Mouse (Mus musculus) ES-Bruce4 (cell line): ENCODE data around the gene Car10. TPM values are rescaled to one million over a fixed set of nuclear protein-coding genes. Genes with fewer than 3 reads are reported as not detected.

ENCODE experiments used
- H3K27ac ChIP-seq: 2 replicates; pipeline ENCODE4 v1.5.1; 2012; ENCODE audit warnings: low read length, inconsistent platforms; ENCODE audit not compliant: insufficient read depth
- H3K27me3 ChIP-seq: 2 replicates; pipeline ENCODE4 v1.6.1; 2012; ENCODE audit warnings: mild to moderate bottlenecking, low read length, inconsistent platforms; ENCODE audit not compliant: control insufficient read depth, poor library complexity, insufficient read depth, severe bottlenecking
- H3K36me3 ChIP-seq: 2 replicates; pipeline ENCODE4 v1.6.1; 2012; ENCODE audit warnings: inconsistent platforms, mild to moderate bottlenecking, low read length, moderate library complexity; ENCODE audit not compliant: control insufficient read depth, poor library complexity, insufficient read depth, severe bottlenecking
- H3K4me1 ChIP-seq: one replicate; pipeline ENCODE4 v1.8.1; 2011; ENCODE audit warnings: low read length; ENCODE audit not compliant: control insufficient read depth, insufficient read depth
- H3K4me3 ChIP-seq: 2 replicates; pipeline ENCODE4 v1.5.1; 2011; ENCODE audit warnings: low read depth, mild to moderate bottlenecking, low read length
- H3K9ac ChIP-seq: 2 replicates; pipeline ENCODE4 v1.6.1; 2012; ENCODE audit warnings: low read depth, mild to moderate bottlenecking, inconsistent platforms; ENCODE audit not compliant: poor library complexity, severe bottlenecking
- H3K9me3 ChIP-seq: replicated peaks from 2 replicates; pipeline ENCODE4 v1.6.1; 2012; ENCODE audit warnings: mild to moderate bottlenecking, low read length, inconsistent platforms; ENCODE audit not compliant: control insufficient read depth, poor library complexity, insufficient read depth, severe bottlenecking
- CTCF ChIP-seq: IDR thresholded peaks from one replicate; pipeline ENCODE4 v1.8.1; 2011; ENCODE audit warnings: low read depth, low read length
- EP300 ChIP-seq: IDR thresholded peaks from 2 replicates; pipeline ENCODE4 v1.6.1; 2011; ENCODE audit warnings: low read depth, low read length; ENCODE audit not compliant: insufficient read depth
- POLR2A ChIP-seq: IDR thresholded peaks from one replicate; pipeline ENCODE4 v1.8.1; 2011; ENCODE audit warnings: low read length; ENCODE audit not compliant: insufficient read depth
- polyA plus RNA-seq: library from polyadenylated mRNA; stranded (reverse); fragments of >200 nt; gene quantifications from 2 replicates; pipeline ENCODE4 v1.2.4, GENCODE M21; 2011; ENCODE audit warnings: low read depth; ENCODE audit not compliant: missing spikeins, insufficient read depth, insufficient read length

Gene Car10
- polyA plus RNA-seq, 1 experiment = not detected

GRCm38 (mm10) chr11:93587788-93588187 is 490.0 kb downstream of the Car10 start:
- no peak overlapping the region for H3K9ac ChIP-seq
- H3K9me3 ChIP-seq = no peaks in the 10 kb centered on the region
- TF ChIP-seq POLR2A = no peak
- no peak for TF ChIP-seq EP300
- TF ChIP-seq CTCF = no peak
- H3K4me3 ChIP-seq = no peak overlapping the region
- no peak overlapping the region for H3K27ac ChIP-seq
- H3K27me3 ChIP-seq = no peaks in the 10 kb centered on the region
- no peaks in the 10 kb centered on the region for H3K4me1 ChIP-seq
- H3K36me3 ChIP-seq = no peaks in the 10 kb centered on the region

- Histone ChIP-seq H3K9ac (no peak overlapping the region), H3K4me3 (no peak overlapping the region), H3K27me3 (no peaks in the 10 kb centered on the region), H3K9me3 (no peaks in the 10 kb centered on the region), H3K27ac (no peak overlapping the region), H3K36me3 (no peaks in the 10 kb centered on the region), H3K4me1 (no peaks in the 10 kb centered on the region)
- TF ChIP-seq EP300 (no peak), POLR2A (no peak), CTCF (no peak)
Measured at GRCm38 (mm10) chr11:93590652-93591051, 492.8 kb downstream of the Car10 start.

DNA sequence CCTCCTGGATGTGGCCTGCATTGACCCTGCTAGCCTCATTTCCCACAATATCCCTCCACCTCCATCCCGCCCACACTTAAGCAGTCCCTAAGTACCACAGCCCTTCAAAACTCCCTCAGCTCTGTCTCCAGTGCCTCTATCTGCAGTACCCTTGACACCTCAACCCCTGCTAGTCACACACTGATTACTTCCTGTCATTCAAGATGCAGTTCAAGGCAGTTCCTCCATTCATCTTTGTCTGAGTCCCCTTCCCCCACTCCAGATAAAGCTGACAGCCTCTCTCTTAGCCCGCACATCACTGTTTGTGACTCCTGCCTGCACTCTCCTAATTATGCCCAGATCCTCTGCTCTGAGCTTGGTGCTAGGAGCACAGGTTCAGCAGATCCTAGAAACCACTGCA is 496.2 kb downstream of the Car10 start:
- Histone ChIP-seq H3K9me3 (no peaks in the 10 kb centered on the region), H3K9ac (no peak overlapping the region), H3K4me3 (no peak overlapping the region), H3K27me3 (no peaks in the 10 kb centered on the region), H3K4me1 (no peaks in the 10 kb centered on the region), H3K27ac (no peak overlapping the region), H3K36me3 (no peaks in the 10 kb centered on the region)
- TF ChIP-seq POLR2A (no peak), CTCF (no peak), EP300 (no peak)

GRCm38 (mm10) chr11:93598175-93598574 is 500.3 kb downstream of the Car10 start:
- no peaks in the 10 kb centered on the region for H3K36me3 ChIP-seq
- H3K27ac ChIP-seq = no peak overlapping the region
- no peak overlapping the region for H3K4me3 ChIP-seq
- H3K4me1 ChIP-seq = peaks cover 2% of the 10 kb centered on the region
- H3K9ac ChIP-seq = no peak overlapping the region
- TF ChIP-seq POLR2A (no peak), CTCF (no peak), EP300 (no peak)
- H3K27me3 ChIP-seq = no peaks in the 10 kb centered on the region
- H3K9me3 ChIP-seq = no peaks in the 10 kb centered on the region

DNA sequence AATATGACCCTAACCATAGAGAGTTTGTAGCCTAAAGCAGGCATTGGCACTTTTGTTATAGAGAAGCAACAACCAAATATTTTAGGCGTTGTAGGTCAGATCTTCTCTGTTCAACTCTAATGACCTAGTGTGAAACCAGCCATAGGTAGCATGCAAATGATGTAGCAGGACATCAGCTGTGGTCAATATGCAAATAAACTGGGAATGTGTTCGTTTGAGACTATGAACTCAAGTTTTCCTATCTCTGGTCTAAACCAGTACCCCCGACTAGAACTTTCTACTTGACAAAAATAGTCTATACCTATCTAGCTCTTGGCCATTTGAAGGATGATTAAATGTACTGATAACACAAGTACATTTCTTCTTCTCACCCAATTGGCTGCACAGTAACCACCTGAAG is 501.9 kb downstream of the Car10 start:
- H3K4me1 ChIP-seq = peaks cover 2% of the 10 kb centered on the region
- H3K9ac ChIP-seq = no peak overlapping the region
- H3K36me3 ChIP-seq = no peaks in the 10 kb centered on the region
- no peaks in the 10 kb centered on the region for H3K27me3 ChIP-seq
- H3K9me3 ChIP-seq = no peaks in the 10 kb centered on the region
- H3K4me3 ChIP-seq = no peak overlapping the region
- H3K27ac ChIP-seq = no peak overlapping the region
- TF ChIP-seq CTCF = no peak
- no peak for TF ChIP-seq EP300
- no peak for TF ChIP-seq POLR2A

DNA sequence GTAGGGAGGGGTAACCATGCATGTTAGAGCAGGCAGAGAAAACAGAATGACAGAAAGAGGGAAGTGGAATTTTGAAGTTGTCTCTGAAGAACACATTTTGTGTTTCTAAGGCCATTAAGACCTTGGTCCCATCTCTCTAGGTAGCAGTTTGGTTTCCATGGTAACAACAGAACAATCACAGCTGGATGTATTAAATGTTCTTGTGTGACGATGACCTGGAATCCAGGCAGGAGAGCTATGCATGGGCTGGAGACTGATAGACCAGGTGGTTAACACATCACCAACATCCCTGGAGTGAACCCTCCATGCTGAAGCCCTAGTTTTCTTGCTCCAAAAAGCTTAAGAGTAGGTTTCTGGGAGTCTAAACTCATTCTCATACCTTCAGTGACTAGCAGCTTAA is 505.7 kb downstream of the Car10 start:
- Histone ChIP-seq H3K27ac (no peak overlapping the region), H3K4me1 (peaks cover 2% of the 10 kb centered on the region), H3K4me3 (no peak overlapping the region)

More for the DNA sequence above, 505.7 kb downstream of the Car10 start:
- Histone ChIP-seq H3K36me3 (no peaks in the 10 kb centered on the region), H3K9me3 (no peaks in the 10 kb centered on the region), H3K27me3 (peaks cover 2% of the 10 kb centered on the region; the same call in 1 of the 2 replicates), H3K9ac (no peak overlapping the region)
- TF ChIP-seq POLR2A (no peak), CTCF (no peak), EP300 (no peak)
